Mouse (Mus musculus) adrenal gland, adult 2 months (tissue): ENCODE results near the gene Kif11. TPM values are rescaled to one million over a fixed set of nuclear protein-coding genes. Genes with fewer than 3 reads are reported as not detected.

Source experiments
- DNase-seq: peaks from one replicate; pipeline ENCODE4 v3.0.0; 2021
- polyA plus RNA-seq: library from polyadenylated mRNA; depleted of rRNA; stranded (reverse); fragments of >200 nt; gene quantifications from 2 replicates; pipeline ENCODE4 v1.2.3, GENCODE M21; 2012
- total RNA-seq, 2 experiments: library from RNA; stranded (reverse); gene quantifications; 2 replicates each; pipeline ENCODE4 v1.2.3; 2021

Gene Kif11
- total and polyA plus RNA-seq, 3 experiments = 0.22 to 1.6 (median 1.1) TPM

DNA sequence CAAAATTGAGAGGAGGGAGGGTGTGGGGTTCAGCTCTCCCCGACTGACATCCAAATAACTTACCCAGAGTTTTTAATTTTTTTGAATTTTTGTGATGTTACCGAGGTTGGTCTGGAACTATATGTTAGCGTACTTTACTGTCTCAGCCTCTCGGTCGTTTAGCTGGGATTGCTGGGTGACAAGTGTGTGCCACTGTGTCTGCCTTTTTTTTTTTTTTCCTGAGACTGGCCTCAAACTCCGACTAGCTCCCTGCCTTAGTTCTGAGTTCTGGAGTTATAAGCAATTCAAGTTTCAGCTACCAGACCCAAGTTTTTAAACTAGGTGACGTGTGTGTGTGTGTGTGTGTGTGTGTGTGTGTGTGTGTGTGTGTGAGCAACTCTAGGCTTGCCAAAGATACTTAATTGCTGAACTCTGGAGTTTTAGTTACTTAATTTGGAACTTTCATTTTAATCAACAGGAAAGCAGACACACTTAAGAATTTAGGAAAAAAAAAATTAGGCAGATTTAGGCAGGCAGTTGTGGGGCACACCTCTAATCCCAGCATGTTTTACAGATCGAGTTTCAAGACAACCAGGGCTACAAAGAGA, 1.3 kb downstream of the Kif11 start:
- no peak for DNase-seq

DNA sequence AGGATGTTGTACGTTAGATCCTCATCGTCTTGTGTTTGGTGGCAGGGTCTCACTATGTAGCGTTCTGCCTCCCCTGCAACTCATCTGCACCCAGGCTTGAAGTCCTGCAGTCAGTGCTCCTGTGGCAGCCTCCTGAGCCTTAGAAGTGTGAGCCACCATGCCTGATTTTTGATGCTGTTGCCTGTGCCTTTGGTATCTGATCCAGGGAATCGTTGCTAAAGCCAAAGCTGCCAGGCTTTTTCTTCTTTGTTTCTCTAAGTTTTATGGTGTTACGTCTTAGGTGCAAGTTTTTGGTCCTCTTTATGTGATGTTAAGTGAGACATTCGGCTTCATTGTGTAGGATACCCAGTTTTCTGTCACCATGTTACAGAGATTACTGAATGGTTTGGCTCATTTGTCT, 2.6 kb downstream of the Kif11 start:
- DNase-seq = no peak

DNA sequence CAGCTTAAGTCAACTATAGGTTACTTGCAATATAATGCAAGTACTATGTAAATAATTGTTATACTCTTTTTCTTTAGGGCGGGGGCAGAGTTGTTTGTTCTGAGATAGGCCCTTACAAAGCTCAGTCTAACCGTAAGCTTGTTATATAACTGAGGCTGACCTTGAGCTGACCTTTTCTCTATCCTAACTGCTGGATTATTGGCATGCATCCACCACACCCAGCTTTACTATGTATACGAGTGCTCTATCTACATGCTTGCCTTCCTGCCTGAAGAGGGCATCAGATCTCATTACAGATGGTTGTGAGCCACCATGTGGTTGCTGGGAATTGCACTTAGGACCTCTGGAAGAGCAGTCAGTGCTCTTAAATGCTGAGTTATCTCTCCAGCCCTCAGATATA, 9.9 kb downstream of the Kif11 start:
- DNase-seq = no peak

DNA sequence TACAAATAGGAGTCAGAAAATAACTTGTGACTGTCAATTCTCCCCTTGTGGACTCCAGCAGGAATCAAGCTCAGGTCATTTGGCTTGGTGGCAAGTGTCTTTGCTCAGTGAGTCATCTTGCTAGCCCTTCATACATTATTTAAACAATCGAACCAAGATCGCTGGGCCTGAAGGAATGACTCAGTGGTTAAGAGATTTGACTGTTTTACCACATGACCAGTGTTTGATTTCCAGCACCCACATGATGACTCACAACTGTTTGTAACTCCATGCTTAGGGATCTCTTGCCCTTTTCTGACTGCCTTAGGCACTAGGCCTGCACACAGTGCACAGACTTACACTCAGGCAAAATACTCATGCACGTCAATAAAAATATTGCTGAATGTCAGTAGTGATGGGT, 15.7 kb downstream of the Kif11 start:
- DNase-seq = no peak

DNA sequence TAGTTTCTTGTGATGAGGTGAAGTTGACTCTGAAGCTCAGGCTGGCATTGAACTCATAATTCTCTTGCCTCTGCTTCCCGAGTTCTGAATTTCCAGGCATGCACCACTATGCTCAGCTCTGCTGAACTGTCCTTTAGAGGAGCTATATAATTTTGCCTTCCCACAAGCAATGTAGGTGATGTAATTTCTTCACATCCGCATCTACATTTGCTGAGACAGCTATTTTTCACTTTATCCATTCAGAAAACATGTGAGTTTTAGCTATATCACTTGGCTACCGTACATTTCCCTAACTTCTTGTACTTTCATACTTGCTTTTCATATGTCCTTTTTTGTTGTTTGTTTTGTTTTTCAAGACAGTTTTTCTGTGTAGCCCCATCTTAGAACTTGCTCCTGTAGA, 20.1 kb downstream of the Kif11 start:
- DNase-seq = no peak

DNA sequence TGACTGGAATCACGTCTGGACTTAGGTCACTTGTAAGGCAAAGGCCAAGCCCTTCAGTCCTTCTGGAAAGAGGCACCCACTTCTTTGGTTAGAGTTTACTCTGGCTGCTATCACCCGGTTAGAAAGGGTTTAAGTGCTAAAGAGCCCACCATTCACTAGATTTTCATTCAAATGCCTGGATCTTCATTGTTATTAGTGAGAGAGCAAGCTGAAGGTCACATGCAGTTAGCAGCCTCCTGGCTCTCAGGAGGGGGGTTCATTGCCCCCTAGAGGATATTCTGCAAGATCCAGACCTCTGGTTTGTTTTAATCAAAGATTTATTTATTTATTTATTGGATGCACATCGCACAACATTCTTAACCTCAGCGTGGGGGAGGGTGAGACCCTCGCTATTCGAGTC, 24.7 kb downstream of the Kif11 start:
- no peak for DNase-seq

DNA sequence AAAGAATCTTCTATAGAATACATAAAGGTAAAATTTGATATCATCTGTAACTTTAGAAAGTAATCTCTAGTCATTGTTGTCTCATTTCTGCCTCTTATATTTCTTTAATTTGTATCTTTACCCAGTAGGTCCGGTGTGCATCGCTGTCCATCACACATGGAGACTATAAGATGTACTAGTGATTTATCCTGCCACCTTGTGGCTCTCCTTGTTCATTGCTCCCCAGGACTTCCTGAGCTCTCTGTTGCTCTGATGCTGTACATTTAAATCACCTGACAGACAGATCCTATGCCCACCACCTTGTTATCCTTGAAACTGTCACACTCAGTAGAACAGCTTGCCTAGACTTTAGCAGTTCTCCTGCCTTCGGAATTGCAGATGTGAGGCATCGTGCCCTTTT, 42.1 kb downstream of the Kif11 start:
- DNase-seq = peak; percentile 36

DNA sequence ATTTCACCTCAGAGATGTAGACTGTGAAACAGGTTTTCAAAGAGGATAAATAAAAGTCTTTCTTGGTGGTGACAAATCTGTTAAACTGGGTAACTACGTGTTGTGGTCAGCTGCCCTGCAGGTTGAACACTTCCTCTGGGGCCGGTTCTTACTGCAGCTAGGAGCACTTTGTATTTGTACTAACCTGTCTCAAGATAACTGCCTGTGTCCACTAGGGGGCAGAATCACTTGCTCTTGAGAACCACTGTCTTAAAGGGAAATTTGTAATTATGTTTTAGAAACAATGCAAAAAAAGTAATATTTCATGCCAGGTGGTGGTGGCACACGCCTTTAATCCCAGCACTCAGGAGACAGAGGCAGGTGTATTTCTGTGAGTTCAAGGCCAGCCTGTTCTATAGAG, 43.4 kb downstream of the Kif11 start:
- DNase-seq = peak; percentile 53

DNA sequence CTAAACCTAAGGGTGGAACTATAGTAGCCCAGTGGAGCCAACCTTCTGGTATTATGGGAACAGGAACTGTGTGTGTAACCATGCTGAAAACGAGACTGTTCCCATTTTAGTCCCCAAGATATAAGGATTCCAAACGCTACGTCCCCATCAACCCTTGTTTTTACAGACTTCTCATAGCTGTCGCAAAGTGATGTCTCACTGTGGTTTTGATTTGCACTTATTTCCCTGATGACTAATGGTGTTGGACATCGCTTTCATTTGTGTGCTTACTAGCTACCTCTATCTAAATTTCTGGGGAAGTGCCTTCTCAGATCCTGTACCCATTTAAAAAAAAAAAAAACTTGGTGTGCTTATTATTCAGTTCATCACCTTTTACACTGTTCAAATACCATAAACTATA, 52.4 kb downstream of the Kif11 start:
- DNase-seq = no peak

DNA sequence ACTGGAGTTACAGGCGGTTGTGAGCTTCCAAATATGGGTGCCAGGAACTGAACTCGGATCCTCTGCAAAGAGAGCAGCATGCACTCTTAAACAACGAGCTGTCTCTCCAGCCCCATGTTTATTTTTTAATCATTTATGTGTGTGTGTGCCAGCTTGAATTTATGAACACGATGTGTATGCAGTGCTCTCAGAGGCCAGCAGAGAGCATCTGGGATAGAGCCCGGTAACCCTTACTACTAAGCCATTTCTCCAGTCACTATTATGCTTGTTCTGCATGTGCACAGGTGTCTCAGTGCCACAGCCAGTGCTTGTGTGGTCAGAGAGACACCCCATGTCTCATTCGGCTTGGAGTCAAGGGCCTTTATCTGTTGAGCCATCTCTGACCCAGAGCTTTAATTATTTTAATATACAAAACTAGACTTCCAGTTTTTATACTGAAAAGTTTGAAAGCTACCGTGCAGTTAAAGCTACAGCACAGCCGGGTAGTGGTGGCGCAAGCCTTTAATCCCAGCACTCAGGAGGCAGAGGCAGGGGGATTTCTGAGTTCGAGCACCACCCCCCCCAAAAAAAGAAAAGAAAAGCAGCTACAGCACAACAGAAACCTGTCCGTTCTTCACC, 55.0 kb downstream of the Kif11 start:
- no peak for DNase-seq

DNA sequence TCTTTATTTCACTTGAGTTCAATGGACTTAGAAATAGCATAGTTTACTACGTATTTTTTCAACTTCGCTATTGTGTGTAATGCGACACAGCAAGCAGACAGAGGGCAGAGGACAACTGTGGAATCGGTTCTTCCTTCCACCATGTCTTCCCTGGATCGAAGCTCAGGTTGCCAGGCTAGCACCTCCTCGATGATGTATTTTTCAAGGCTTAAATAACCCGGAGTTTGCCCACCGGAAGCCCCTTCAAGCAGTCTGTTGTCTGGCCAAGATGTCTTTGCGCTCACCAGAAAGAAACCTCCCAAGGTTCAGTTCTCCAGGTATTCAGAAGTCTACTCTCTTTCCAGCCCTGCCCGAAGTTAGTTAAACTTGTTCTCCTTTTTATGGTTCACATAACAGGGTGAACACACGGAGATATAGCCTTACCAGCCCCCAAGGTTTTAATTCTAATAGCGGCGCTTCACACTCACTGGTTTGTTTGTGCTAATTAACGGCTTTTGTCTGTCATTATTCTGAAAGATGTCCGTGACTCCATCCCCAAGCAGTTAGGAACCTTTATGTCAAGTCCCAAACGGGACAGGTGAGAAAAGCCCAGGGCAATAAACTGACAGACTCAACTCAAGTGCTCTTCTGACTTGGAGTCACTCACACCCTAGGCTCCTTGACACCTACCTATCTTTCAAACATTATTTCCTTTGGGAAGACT, 56.8 kb downstream of the Kif11 start:
- no peak for DNase-seq

DNA sequence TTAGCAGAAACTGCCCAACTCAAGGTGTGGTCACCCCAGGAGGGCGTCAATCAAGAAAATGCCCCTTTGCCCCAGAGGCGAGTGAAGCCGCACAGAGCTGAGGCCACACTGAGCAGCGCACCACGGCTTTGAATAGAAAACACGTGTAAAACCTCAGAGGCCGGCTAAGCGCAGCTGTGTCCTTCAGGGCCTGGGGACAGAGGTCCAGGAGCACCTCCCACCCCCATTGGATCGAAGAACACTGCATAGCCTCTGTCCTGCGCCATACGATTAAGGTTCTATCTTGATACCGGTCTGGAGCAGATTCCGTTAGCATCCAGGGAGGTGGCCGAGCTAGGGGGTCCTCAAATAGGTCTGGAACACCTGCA, 57.7 kb downstream of the Kif11 start:
- peak; percentile 67 for DNase-seq

DNA sequence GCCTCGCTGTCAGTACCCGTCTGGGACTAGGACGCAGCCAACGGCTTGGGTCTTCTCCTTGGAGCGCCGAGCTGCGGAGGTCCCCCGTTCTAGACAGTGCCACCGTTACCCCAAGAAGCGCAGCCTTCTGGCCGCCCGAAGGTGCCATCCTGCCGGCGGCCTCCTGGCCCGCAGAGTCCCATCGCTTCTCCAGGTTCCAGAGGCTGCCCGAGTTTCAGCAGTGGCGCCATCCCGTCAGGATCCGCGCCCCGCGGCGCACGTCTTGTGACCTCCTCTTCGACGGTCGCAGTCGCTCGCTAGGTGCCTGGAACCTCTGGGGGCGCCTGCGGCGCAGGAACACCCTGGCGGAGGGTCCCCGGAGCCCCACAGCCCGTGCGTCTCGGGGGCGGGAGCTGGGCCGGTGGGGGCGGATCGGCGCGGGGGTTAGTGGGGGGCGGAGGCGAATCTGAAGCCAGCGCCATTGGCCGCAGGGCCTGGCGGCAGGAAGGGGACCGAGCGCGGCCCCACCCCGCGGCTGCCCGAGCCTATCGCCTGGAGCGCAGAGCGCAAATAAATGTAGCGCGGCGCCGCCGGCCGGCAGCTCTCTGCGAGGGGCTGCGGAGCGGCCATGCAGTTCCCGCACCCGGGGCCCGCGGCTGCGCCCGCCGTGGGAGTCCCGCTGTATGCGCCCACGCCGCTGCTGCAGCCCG, 58.2 kb downstream of the Kif11 start, which contains the start of gene Hhex:
Gene Hhex (plus strand): TSS at position 548 of the 689 bp plus-strand sequence.
- peak; percentile 97 for DNase-seq

DNA sequence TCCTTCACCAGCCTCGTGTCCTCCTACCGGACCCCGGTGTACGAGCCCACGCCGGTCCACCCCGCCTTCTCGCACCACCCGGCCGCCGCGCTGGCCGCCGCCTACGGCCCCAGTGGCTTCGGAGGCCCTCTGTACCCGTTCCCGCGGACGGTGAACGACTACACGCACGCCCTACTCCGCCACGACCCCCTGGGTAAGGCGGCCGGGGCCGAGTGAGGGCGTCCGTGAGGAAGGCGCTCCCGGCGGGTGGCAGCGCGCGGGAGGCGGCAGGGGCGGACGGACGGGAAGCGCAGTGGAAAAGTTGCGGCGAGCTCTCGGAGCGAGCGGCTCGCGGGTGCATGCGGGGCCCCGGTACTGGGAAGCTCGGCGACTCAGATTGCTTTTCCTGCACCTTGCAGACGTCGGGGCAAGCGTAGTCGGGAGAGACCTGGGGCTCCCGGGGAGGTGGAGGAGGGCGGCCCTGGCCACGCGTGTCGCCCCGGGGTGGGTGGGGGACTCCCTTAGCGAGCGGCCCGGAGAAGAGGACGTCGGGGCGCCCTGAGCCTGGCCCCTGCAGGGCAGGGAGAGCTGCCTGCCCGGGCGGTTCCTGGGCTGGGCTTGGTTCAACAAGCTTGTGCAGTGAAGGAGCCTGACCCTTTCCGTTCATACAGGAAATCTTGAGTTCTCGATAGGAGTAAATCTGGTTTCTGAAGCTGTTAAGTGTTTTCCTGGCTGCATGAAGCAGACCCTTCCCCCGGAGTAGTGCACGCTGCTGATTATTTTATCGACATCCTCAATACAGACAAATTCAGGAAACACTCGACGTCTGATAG, 59.0 kb downstream of the Kif11 start:
- peak; percentile 82 for DNase-seq

DNA sequence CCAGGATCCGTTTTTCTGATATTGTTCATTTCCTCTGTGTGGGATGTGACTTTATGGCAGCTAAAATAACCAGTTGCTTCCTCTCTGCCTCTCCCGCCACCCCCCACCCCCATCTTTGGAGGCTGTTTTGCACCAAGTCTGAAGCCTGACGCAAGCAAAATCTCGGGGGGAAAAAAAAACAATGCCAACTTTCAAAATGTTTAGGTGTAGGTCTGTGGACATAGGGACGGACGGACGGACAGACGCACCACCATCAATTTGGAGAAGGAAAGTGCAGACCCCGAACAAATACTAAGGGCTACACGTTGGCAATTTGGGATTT, 59.6 kb downstream of the Kif11 start:
- DNase-seq = no peak

DNA sequence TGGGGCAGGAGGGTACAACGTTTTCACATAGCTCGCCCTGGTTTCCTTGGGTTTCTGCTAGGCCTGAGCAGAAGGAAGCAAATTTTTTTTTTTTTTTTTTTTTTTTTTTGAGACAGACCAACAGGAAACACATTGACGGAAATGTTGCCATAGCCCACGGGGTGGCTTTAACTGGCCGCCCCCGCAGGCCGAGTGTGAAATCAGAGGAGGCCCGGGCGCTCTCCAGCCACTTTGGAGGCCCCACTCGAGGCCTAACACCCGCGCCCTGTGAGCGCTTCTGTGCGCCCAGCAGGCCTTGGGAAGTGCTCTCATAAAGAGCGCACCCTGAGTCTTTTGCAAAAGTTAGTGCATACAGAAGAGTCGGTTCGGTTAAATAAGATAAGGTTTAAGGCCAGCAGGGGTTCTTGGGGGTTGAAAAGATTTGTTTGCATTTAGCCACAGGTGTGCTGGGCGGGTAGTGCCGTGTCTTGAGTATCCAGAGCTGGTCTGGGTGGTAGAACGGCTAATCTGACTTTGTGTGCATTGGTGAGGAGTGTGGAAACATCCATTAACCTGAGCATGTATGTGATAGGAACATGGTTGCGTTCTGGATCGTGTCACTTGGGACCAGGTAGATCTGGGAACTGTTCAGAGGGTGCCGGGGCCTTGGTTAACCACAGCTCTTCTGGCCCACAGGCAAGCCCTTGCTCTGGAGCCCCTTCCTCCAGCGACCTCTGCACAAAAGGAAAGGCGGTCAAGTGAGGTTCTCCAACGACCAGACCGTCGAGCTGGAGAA, 60.5 kb downstream of the Kif11 start:
- peak; percentile 47 for DNase-seq

DNA sequence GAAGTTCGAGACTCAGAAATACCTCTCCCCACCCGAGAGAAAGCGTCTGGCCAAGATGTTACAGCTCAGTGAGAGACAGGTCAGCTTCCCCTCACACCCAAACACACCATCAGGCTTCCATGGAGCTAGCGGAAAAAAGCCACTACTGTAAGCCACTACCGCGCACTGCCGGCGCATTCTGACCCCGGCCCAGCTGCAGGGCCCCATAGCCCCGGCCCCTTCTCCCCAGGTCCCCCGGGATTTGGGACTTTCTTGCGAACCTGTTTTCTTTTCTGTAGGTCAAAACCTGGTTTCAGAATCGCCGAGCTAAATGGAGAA, 61.0 kb downstream of the Kif11 start:
- no peak for DNase-seq

DNA sequence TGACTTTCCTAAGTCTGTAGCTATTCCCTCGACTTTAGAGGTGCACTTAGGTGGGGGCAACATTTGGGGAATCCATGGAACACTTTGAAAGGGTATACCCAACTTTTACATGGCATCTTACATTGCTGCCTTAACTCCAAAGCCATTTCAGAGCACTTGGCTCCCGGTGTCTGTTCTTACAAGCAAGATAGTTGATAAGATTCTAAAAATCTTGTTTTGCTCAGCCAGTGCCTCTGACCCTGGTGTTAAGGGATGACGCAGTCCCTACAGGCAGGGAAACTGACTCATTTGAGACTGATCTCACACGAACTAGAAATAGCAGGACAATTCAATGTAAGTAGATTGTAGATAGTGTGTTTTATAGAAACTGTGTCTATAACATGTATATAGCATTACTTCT, 64.0 kb downstream of the Kif11 start:
- peak; percentile 62 for DNase-seq

DNA sequence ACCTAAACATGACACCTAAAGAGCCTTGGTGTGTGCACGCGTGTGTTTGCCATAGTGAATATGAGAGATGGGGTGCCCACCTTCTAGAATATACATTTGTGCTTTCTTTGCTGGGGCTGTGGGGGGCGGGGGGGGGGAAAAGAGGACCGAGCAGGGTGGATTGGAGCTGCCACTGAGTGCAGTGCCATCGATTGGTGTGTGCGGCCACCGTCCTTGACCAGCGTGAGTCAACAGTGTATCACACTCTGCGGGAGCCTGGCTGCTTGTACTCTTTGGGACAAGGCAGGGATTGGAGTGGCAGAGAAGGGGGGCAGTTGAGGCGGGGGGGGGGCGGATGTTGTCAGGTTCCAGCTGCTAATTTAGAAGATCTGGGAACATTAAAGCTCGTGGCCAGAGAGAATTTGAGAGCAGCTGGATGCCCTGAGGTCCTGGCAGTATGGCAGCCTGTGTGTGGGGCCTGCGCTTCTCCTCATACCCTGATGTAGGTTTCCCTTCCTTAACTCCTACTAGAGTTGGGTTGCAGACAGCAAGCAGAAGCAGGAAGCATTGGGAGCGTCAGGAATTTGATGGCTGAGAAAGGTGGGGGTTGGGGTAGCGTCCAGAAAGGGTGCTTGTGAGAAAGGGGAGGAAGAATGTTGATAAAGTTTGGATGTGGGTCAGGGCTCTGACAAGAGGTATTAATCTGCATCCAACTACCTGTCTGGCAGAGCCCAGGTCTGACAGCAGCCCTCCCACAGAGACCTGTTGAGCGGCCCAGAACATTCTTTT, 64.7 kb downstream of the Kif11 start:
- DNase-seq = peak; percentile 89

DNA sequence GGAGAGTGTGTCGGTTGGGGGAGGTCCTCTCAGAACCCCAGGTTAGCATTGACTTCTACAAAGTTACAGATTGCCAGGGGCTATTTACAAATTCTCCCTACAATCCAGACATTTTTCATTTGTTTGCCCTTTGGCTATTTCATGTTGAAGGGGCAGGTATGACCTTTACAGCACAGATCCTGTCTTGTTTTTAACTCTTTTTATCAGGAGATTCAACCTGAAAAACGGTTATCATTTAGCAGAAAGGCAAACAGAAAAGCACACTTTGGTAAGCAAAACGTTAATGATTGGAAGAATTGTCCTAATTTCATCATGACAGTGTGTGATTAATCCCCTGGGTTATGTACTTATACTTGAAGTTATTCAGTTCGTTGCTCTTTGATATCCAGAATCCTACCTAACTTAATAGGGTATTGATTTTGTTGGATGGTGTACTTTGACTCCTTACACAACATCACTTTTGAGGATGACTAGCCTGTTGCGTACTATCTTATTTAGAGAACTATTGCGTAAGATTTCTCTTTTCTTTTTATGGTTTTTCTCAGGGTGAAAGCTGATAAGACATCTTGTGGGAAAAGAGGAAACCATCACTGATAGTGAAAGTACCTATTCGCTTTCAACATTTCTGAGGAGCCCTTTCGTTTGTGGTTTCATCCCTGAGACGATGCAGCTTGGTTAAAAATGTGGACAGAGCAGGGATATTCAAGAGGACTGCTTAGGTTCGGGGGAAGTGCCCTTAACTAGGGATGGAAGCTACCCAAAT, 66.5 kb downstream of the Kif11 start:
- DNase-seq = no peak
